Mouse (Mus musculus) stomach, embryonic 14.5 days (tissue): Measurements from ENCODE around the gene Agpat2. TPM values are rescaled to one million over a fixed set of nuclear protein-coding genes. Genes with fewer than 3 reads are reported as not detected.

ENCODE experiments used
- ATAC-seq: fragments of 200-750 bp; cut with Nextera tagmentation; 2 replicates; pipeline ENCODE4 v1.8.0; 2017; ENCODE audit warnings: low read depth, moderate TSS enrichment; ENCODE audit not compliant: insufficient number of reproducible peaks, insufficient read depth, low FRiP score
- H3K27ac ChIP-seq: fragments of 300-500 bp; sonication (generic); 2 replicates; pipeline ENCODE4 v1.5.1; 2014; ENCODE audit warnings: mild to moderate bottlenecking, low read length, moderate library complexity, mixed read lengths
- H3K27me3 ChIP-seq: fragments of 300-500 bp; sonication (generic); 2 replicates; pipeline ENCODE4 v1.6.1; 2014; ENCODE audit warnings: low read length, control low read depth, mixed read lengths; ENCODE audit not compliant: control insufficient read depth, insufficient read depth
- H3K36me3 ChIP-seq: fragments of 300-500 bp; sonication (generic); 2 replicates; pipeline ENCODE4 v1.6.1; 2014; ENCODE audit warnings: mild to moderate bottlenecking, control low read depth, low read length, moderate library complexity, mixed read lengths; ENCODE audit not compliant: control insufficient read depth, insufficient read depth
- H3K4me1 ChIP-seq: fragments of 300-500 bp; sonication (generic); 2 replicates; pipeline ENCODE4 v1.6.1; 2014; ENCODE audit warnings: low read length, control low read depth, mixed read lengths; ENCODE audit not compliant: control insufficient read depth, insufficient read depth
- H3K4me2 ChIP-seq: fragments of 300-500 bp; sonication (generic); replicated peaks from 2 replicates; pipeline ENCODE4 v1.6.1; 2014; ENCODE audit warnings: low read depth, low read length, control low read depth
- H3K4me3 ChIP-seq: fragments of 300-500 bp; sonication (generic); 2 replicates; pipeline ENCODE4 v1.5.1; 2014; ENCODE audit warnings: low read depth, low read length, control low read depth
- H3K9ac ChIP-seq: fragments of 300-500 bp; sonication (generic); replicated peaks from 2 replicates; pipeline ENCODE4 v1.6.1; 2014; ENCODE audit warnings: low read depth, mild to moderate bottlenecking, control low read depth, low read length, moderate library complexity, mixed read lengths
- H3K9me3 ChIP-seq: fragments of 300-500 bp; sonication (generic); 2 replicates; pipeline ENCODE4 v1.6.1; 2016; ENCODE audit warnings: low read depth, low read length, control low read depth; ENCODE audit not compliant: control insufficient read depth
- WGBS: fragments of 180-500 bp; shearing (Covaris S2); extraction: QIAGEN DNeasy Blood & Tissue Kit; methylation state at CpG from one replicate; pipeline ENCODE4 v1.1.7; 2014; 5-methylcytosine and 5-hydroxymethylcytosine counted together
- polyA plus RNA-seq: library from polyadenylated mRNA; unstranded; fragments of >200 nt; fragmentation: Nextera tagmentation; extraction: Ambion mirVana; gene quantifications from 2 replicates; pipeline ENCODE4 v1.2.1, GENCODE M21; 2014

Agpat2 gene
- polyA plus RNA-seq, 1 experiment from 2014 or later = 43.7 TPM

GRCm38 (mm10) chr2:26628792-26629437 lies 24.7 kb upstream of the Agpat2 start:
- WGBS = 22% methylated on average over 5 of the region's 5 CpGs
- peak; percentile 20; the same call in 1 of the 2 replicates for ATAC-seq
- Histone ChIP-seq H3K4me1 (peaks cover 10% of the 10 kb centered on the region), H3K36me3 (no peaks in the 10 kb centered on the region), H3K27me3 (no peaks in the 10 kb centered on the region), H3K4me2 (peak overlapping the region; percentile 77), H3K9ac (peak overlapping the region; percentile 72), H3K4me3 (peak overlapping the region; percentile 48), H3K9me3 (no peaks in the 10 kb centered on the region), H3K27ac (peak overlapping the region; percentile 24; the same call in 1 of the 2 replicates)

- H3K27ac ChIP-seq = peak within 1 kb of the TSS; percentile 24; the same call in 1 of the 2 replicates
- 1% methylated on average over 52 of the region's 70 CpGs for WGBS
- ATAC-seq = peak; percentile 63
Observed at GRCm38 (mm10) chr2:26627921-26628739, 23.9 kb upstream of the Agpat2 start, which contains the start of gene Fam69b. Gene Fam69b (plus strand): TSS chr2:26628457.

GRCm38 (mm10) chr2:26626081-26626480 lies 21.9 kb upstream of the Agpat2 start:
- Histone ChIP-seq H3K27me3 (no peaks in the 10 kb centered on the region), H3K4me2 (no peak overlapping the region), H3K9ac (no peak overlapping the region), H3K36me3 (no peaks in the 10 kb centered on the region), H3K4me3 (no peak overlapping the region), H3K9me3 (no peaks in the 10 kb centered on the region), H3K4me1 (peaks cover 10% of the 10 kb centered on the region), H3K27ac (no peak overlapping the region)
- no peak for ATAC-seq
- 69% methylated on average over 3 of the region's 3 CpGs for WGBS

More at GRCm38 (mm10) chr2:26627921-26628739, 23.9 kb upstream of the Agpat2 start, which contains the start of gene Fam69b:
- peak within 1 kb of the TSS; percentile 77 for H3K4me2 ChIP-seq
- peak within 1 kb of the TSS; percentile 72 for H3K9ac ChIP-seq
- no peaks in the 10 kb centered on the region for H3K36me3 ChIP-seq
- H3K27me3 ChIP-seq = no peaks in the 10 kb centered on the region
- peaks cover 10% of the 10 kb centered on the region for H3K4me1 ChIP-seq
- H3K4me3 ChIP-seq = peak within 1 kb of the TSS; percentile 48
- H3K9me3 ChIP-seq = no peaks in the 10 kb centered on the region

GRCm38 (mm10) chr2:26625419-26625818 lies 21.2 kb upstream of the Agpat2 start:
- Histone ChIP-seq H3K36me3 (no peaks in the 10 kb centered on the region), H3K27ac (no peak overlapping the region), H3K4me3 (no peak overlapping the region), H3K27me3 (no peaks in the 10 kb centered on the region), H3K9me3 (no peaks in the 10 kb centered on the region), H3K4me2 (no peak overlapping the region), H3K9ac (no peak overlapping the region), H3K4me1 (peaks cover 10% of the 10 kb centered on the region)
- ATAC-seq = no peak
- 75% methylated on average over 3 of the region's 3 CpGs for WGBS

- H3K4me3 ChIP-seq = no peak overlapping the region
- H3K4me2 ChIP-seq = no peak overlapping the region
- no peaks in the 10 kb centered on the region for H3K4me1 ChIP-seq
- H3K27ac ChIP-seq = no peak overlapping the region
- no peaks in the 10 kb centered on the region for H3K9me3 ChIP-seq
- H3K36me3 ChIP-seq = no peaks in the 10 kb centered on the region
- 59% methylated on average over 5 of the region's 5 CpGs for WGBS
- no peaks in the 10 kb centered on the region for H3K27me3 ChIP-seq
- ATAC-seq = 0 out of 2 replicates have a peak, but pooled peaks have one; percentile 35
- H3K9ac ChIP-seq = no peak overlapping the region
Observed at GRCm38 (mm10) chr2:26622984-26623383, 18.8 kb upstream of the Agpat2 start.

GRCm38 (mm10) chr2:26621246-26621645 lies 17.0 kb upstream of the Agpat2 start:
- no peaks in the 10 kb centered on the region for H3K4me1 ChIP-seq
- no peaks in the 10 kb centered on the region for H3K27me3 ChIP-seq
- no peak for ATAC-seq
- no peak overlapping the region for H3K27ac ChIP-seq
- H3K4me3 ChIP-seq = no peak overlapping the region
- H3K9ac ChIP-seq = no peak overlapping the region
- no peaks in the 10 kb centered on the region for H3K9me3 ChIP-seq
- WGBS = 42% methylated on average over 2 of the region's 2 CpGs
- no peaks in the 10 kb centered on the region for H3K36me3 ChIP-seq
- no peak overlapping the region for H3K4me2 ChIP-seq

GRCm38 (mm10) chr2:26617928-26618327 lies 13.7 kb upstream of the Agpat2 start:
- Histone ChIP-seq H3K4me1 (no peaks in the 10 kb centered on the region), H3K36me3 (no peaks in the 10 kb centered on the region), H3K9ac (no peak overlapping the region), H3K9me3 (no peaks in the 10 kb centered on the region), H3K27ac (no peak overlapping the region), H3K27me3 (no peaks in the 10 kb centered on the region), H3K4me2 (no peak overlapping the region), H3K4me3 (no peak overlapping the region)
- WGBS = 55% methylated on average over 7 of the region's 7 CpGs
- peak; percentile 42; the same call in 1 of the 2 replicates for ATAC-seq

GRCm38 (mm10) chr2:26617331-26617730 lies 13.1 kb upstream of the Agpat2 start:
- H3K9ac ChIP-seq = no peak overlapping the region
- no peaks in the 10 kb centered on the region for H3K4me1 ChIP-seq
- no peaks in the 10 kb centered on the region for H3K9me3 ChIP-seq
- H3K36me3 ChIP-seq = no peaks in the 10 kb centered on the region
- no peak for ATAC-seq
- no peak overlapping the region for H3K4me3 ChIP-seq
- no peaks in the 10 kb centered on the region for H3K27me3 ChIP-seq
- H3K27ac ChIP-seq = no peak overlapping the region
- WGBS = 73% methylated on average over 6 of the region's 6 CpGs
- H3K4me2 ChIP-seq = no peak overlapping the region
